Mouse (Mus musculus) liver, embryonic 11.5 days (tissue): Measurements from ENCODE around the gene Olfr314. TPM values are rescaled to one million over a fixed set of nuclear protein-coding genes. Genes with fewer than 3 reads are reported as not detected.
"Not testable (repeated sequence)": the region's sequence is repeated elsewhere in the genome, so short reads cannot be mapped to it uniquely, and the experiment has no call there.

Experiments used
- ATAC-seq: fragments of 200-750 bp; cut with Nextera tagmentation; replicated peaks from 2 replicates; pipeline ENCODE4 v1.8.0; 2017; ENCODE audit warnings: moderate number of reproducible peaks, mild to moderate bottlenecking, moderate TSS enrichment, moderate library complexity; ENCODE audit not compliant: low FRiP score
- DNase-seq: peaks from one replicate; pipeline ENCODE4 v3.0.0-alpha.2; 2017; ENCODE audit warnings: low spot score
- H3K27ac ChIP-seq: fragments of 300-500 bp; sonication (generic); 2 replicates; pipeline ENCODE4 v1.5.1; 2014; ENCODE audit warnings: mild to moderate bottlenecking, low read depth, low read length, control low read depth
- H3K27me3 ChIP-seq: fragments of 300-500 bp; sonication (generic); replicated peaks from 2 replicates; pipeline ENCODE4 v1.6.1; 2014; ENCODE audit warnings: low read length, mixed read lengths; ENCODE audit not compliant: control insufficient read depth, insufficient read depth
- H3K36me3 ChIP-seq: fragments of 300-500 bp; sonication (generic); 2 replicates; pipeline ENCODE4 v1.6.1; 2014; ENCODE audit warnings: mild to moderate bottlenecking, low read length, moderate library complexity, mixed read lengths; ENCODE audit not compliant: control insufficient read depth, insufficient read depth
- H3K4me1 ChIP-seq: fragments of 300-500 bp; sonication (generic); replicated peaks from 2 replicates; pipeline ENCODE4 v1.6.1; 2014; ENCODE audit warnings: low read length, mixed read lengths; ENCODE audit not compliant: control insufficient read depth, insufficient read depth
- H3K4me2 ChIP-seq: fragments of 300-500 bp; sonication (generic); 2 replicates; pipeline ENCODE4 v1.6.1; 2014; ENCODE audit warnings: mild to moderate bottlenecking, control low read depth, moderate library complexity
- H3K4me3 ChIP-seq: fragments of 300-500 bp; sonication (generic); 2 replicates; pipeline ENCODE4 v1.5.1; 2014; ENCODE audit warnings: low read depth, low read length, control low read depth
- H3K9ac ChIP-seq: fragments of 300-500 bp; sonication (generic); 2 replicates; pipeline ENCODE4 v1.6.1; 2014; ENCODE audit warnings: low read depth, low read length, control low read depth
- H3K9me3 ChIP-seq: fragments of 300-500 bp; sonication (generic); 2 replicates; pipeline ENCODE4 v1.6.1; 2016; ENCODE audit warnings: low read length, inconsistent platforms, mixed read lengths; ENCODE audit not compliant: control insufficient read depth
- WGBS: fragments of 180-500 bp; shearing (Covaris S2); extraction: QIAGEN DNeasy Blood & Tissue Kit; methylation state at CpG from one replicate; pipeline ENCODE4 v1.1.7; 2014; 5-methylcytosine and 5-hydroxymethylcytosine counted together
- polyA plus RNA-seq: library from polyadenylated mRNA; unstranded; fragments of >200 nt; fragmentation: Nextera tagmentation; extraction: Ambion mirVana; gene quantifications from 2 replicates; pipeline ENCODE4 v1.2.1, GENCODE M21; 2014

Olfr314 gene
- polyA plus RNA-seq, 1 experiment from 2014 or later = not detected

GRCm38 (mm10) chr11:58812001-58812400, 29.2 kb downstream of the Olfr314 start:
- Histone ChIP-seq H3K4me1 (no peaks in the 10 kb centered on the region), H3K36me3 (no peaks in the 10 kb centered on the region), H3K9me3 (no peaks in the 10 kb centered on the region), H3K9ac (no peak overlapping the region), H3K27ac (no peak overlapping the region), H3K4me2 (no peak overlapping the region), H3K4me3 (no peak overlapping the region), H3K27me3 (no peaks in the 10 kb centered on the region)
- WGBS = 10% methylated on average over 1 of the region's 1 CpGs
- DNase-seq (no peak), ATAC-seq (no peak)

GRCm38 (mm10) chr11:58814700-58815099, 31.9 kb downstream of the Olfr314 start, which contains the start of gene Olfr313:
Gene Olfr313, plus strand, starts transcription at chr11:58815000.
- 56% methylated on average over 1 of the region's 1 CpGs for WGBS
- H3K9ac ChIP-seq, H3K27me3 ChIP-seq, ATAC-seq, H3K9me3 ChIP-seq, DNase-seq, H3K27ac ChIP-seq, H3K36me3 ChIP-seq, H3K4me3 ChIP-seq, H3K4me1 ChIP-seq, H3K4me2 ChIP-seq: not testable (repeated sequence)

GRCm38 (mm10) chr11:58815676-58816075, 32.9 kb downstream of the Olfr314 start:
- WGBS = 71% methylated on average over 1 of the region's 1 CpGs
- no peak overlapping the region for H3K9ac ChIP-seq
- H3K4me2 ChIP-seq = no peak overlapping the region
- H3K4me3 ChIP-seq = no peak overlapping the region
- no peaks in the 10 kb centered on the region for H3K9me3 ChIP-seq
- no peaks in the 10 kb centered on the region for H3K36me3 ChIP-seq
- no peaks in the 10 kb centered on the region for H3K27me3 ChIP-seq
- no peaks in the 10 kb centered on the region for H3K4me1 ChIP-seq
- no peak for DNase-seq
- no peak overlapping the region for H3K27ac ChIP-seq
- ATAC-seq = no peak

- not testable (repeated sequence) for H3K9me3 ChIP-seq, DNase-seq, H3K4me2 ChIP-seq, H3K36me3 ChIP-seq, ATAC-seq, H3K27ac ChIP-seq, H3K4me3 ChIP-seq, H3K9ac ChIP-seq, H3K27me3 ChIP-seq, H3K4me1 ChIP-seq
Measured at GRCm38 (mm10) chr11:58828937-58829336, 46.2 kb downstream of the Olfr314 start, which contains the start of gene Olfr312. Gene Olfr312, plus strand, starts transcription at chr11:58829237.

GRCm38 (mm10) chr11:58829764-58830163, 47.0 kb downstream of the Olfr314 start:
- no peak for ATAC-seq
- Histone ChIP-seq H3K27me3 (no peaks in the 10 kb centered on the region), H3K36me3 (no peaks in the 10 kb centered on the region), H3K9me3 (no peaks in the 10 kb centered on the region), H3K27ac (no peak overlapping the region), H3K4me3 (no peak overlapping the region), H3K4me1 (no peaks in the 10 kb centered on the region), H3K9ac (no peak overlapping the region), H3K4me2 (no peak overlapping the region)
- no peak for DNase-seq
- WGBS = 56% methylated on average over 3 of the region's 3 CpGs

- not testable (repeated sequence) for H3K4me1 ChIP-seq, H3K9ac ChIP-seq, ATAC-seq, H3K36me3 ChIP-seq, DNase-seq, H3K4me2 ChIP-seq, H3K4me3 ChIP-seq, H3K9me3 ChIP-seq, H3K27ac ChIP-seq, H3K27me3 ChIP-seq
- WGBS = 62% methylated on average over 3 of the region's 3 CpGs
Measured at GRCm38 (mm10) chr11:58832541-58832940, 49.8 kb downstream of the Olfr314 start.

Other genes with a start within 250 kb of the Olfr314 start
- gene Olfr330, start 248.1 kb upstream of the Olfr314 start, polyA plus RNA-seq = not detected in 2 replicates
- gene Olfr329-ps, start 236.5 kb upstream of the Olfr314 start, polyA plus RNA-seq = not detected in 2 replicates
- 0.05 and 0.08 TPM in 2 replicates for gene Olfr328, start 227.3 kb upstream of the Olfr314 start, polyA plus RNA-seq
- gene Olfr224, start 212.4 kb upstream of the Olfr314 start, polyA plus RNA-seq = not detected in 2 replicates
- not detected in 2 replicates for gene Olfr325, start 205.2 kb upstream of the Olfr314 start, polyA plus RNA-seq
- not detected in 2 replicates for gene Olfr324, start 187.8 kb upstream of the Olfr314 start, polyA plus RNA-seq
- gene 2210407C18Rik, start 166.9 kb upstream of the Olfr314 start, polyA plus RNA-seq = not detected in 2 replicates
- gene Olfr323, start 152.5 kb upstream of the Olfr314 start, polyA plus RNA-seq = not detected in 2 replicates
- 5.6 and 6.4 TPM in 2 replicates for gene Trim58, start 142.5 kb upstream of the Olfr314 start, polyA plus RNA-seq
- not detected in 2 replicates for gene Olfr322, start 124.2 kb upstream of the Olfr314 start, polyA plus RNA-seq
- not detected in 2 replicates for gene Olfr320, start 101.9 kb upstream of the Olfr314 start, polyA plus RNA-seq
- not detected in 2 replicates for gene Olfr319, start 83.8 kb upstream of the Olfr314 start, polyA plus RNA-seq
- gene Olfr318, start 58.9 kb upstream of the Olfr314 start, polyA plus RNA-seq = not detected in 2 replicates
- not detected in 2 replicates for gene Olfr317, start 43.7 kb upstream of the Olfr314 start, polyA plus RNA-seq
- gene Olfr316, start 30.2 kb upstream of the Olfr314 start, polyA plus RNA-seq = not detected in 2 replicates
- gene Olfr315, start 9.8 kb upstream of the Olfr314 start, polyA plus RNA-seq = not detected in 2 replicates
- 0.70 and 0.86 TPM in 2 replicates for gene Fam183b, start 19.0 kb downstream of the Olfr314 start, polyA plus RNA-seq
- not detected in 2 replicates for gene Olfr313, start 32.0 kb downstream of the Olfr314 start, polyA plus RNA-seq
- gene Olfr312, start 46.3 kb downstream of the Olfr314 start, polyA plus RNA-seq = not detected in 2 replicates
- not detected in 2 replicates for gene Olfr311, start 56.3 kb downstream of the Olfr314 start, polyA plus RNA-seq
- gene Gm12258, start 64.2 kb downstream of the Olfr314 start, polyA plus RNA-seq = 4.3 and 5.2 TPM in 2 replicates
- 5.0 and 5.6 TPM in 2 replicates for gene 2810021J22Rik, start 84.3 kb downstream of the Olfr314 start, polyA plus RNA-seq
- 10.2 and 11.8 TPM in 2 replicates for gene Zfp39, start 121.3 kb downstream of the Olfr314 start, polyA plus RNA-seq
- 4.0 and 5.0 TPM in 2 replicates for gene Btnl10, start 135.0 kb downstream of the Olfr314 start, polyA plus RNA-seq
- 229 and 240 TPM in 2 replicates for gene Rnf187, start 156.0 kb downstream of the Olfr314 start, polyA plus RNA-seq
- gene Hist3h2ba, start 166.0 kb downstream of the Olfr314 start, polyA plus RNA-seq = 6.3 and 6.9 TPM in 2 replicates
- 12.0 and 14.5 TPM in 2 replicates for gene Hist3h2a, start 171.7 kb downstream of the Olfr314 start, polyA plus RNA-seq
- 0.23 and 0.38 TPM in 2 replicates for gene Trim17, start 171.7 kb downstream of the Olfr314 start, polyA plus RNA-seq
- gene Trim11, start 195.1 kb downstream of the Olfr314 start, polyA plus RNA-seq = 17.3 and 17.8 TPM in 2 replicates